Mouse (Mus musculus) intestine, postnatal 0 days (tissue): Measurements from ENCODE around the gene Adcy2. TPM values are rescaled to one million over a fixed set of nuclear protein-coding genes. Genes with fewer than 3 reads are reported as not detected.

ENCODE experiments used
- ATAC-seq: fragments of 200-750 bp; cut with Nextera tagmentation; 2 replicates; pipeline ENCODE4 v1.8.0; 2017; ENCODE audit warnings: mild to moderate bottlenecking, moderate TSS enrichment, moderate library complexity
- H3K27ac ChIP-seq: fragments of 300-500 bp; sonication (generic); 2 replicates; pipeline ENCODE4 v1.5.1; 2014; ENCODE audit warnings: mild to moderate bottlenecking, low read depth, low read length, moderate library complexity
- H3K27me3 ChIP-seq: fragments of 300-500 bp; sonication (generic); replicated peaks from 2 replicates; pipeline ENCODE4 v1.6.1; 2014; ENCODE audit warnings: low read length, mixed read lengths; ENCODE audit not compliant: control insufficient read depth, insufficient read depth
- H3K36me3 ChIP-seq: fragments of 300-500 bp; sonication (generic); 2 replicates; pipeline ENCODE4 v1.6.1; 2014; ENCODE audit warnings: mild to moderate bottlenecking, moderate library complexity; ENCODE audit not compliant: control insufficient read depth, insufficient read depth
- H3K4me1 ChIP-seq: fragments of 300-500 bp; sonication (generic); replicated peaks from 2 replicates; pipeline ENCODE4 v1.6.1; 2014; ENCODE audit warnings: antibody characterized with exemption, low read length, mixed read lengths; ENCODE audit not compliant: control insufficient read depth, insufficient read depth
- H3K4me2 ChIP-seq: fragments of 300-500 bp; sonication (generic); replicated peaks from 2 replicates; pipeline ENCODE4 v1.6.1; 2014; ENCODE audit warnings: low read depth, mild to moderate bottlenecking, moderate library complexity
- H3K4me3 ChIP-seq: fragments of 300-500 bp; sonication (generic); 2 replicates; pipeline ENCODE4 v1.5.1; 2014; ENCODE audit warnings: low read depth, low read length
- H3K9ac ChIP-seq: fragments of 300-500 bp; sonication (generic); 2 replicates; pipeline ENCODE4 v1.6.1; 2014; ENCODE audit warnings: mild to moderate bottlenecking, low read depth, low read length
- H3K9me3 ChIP-seq: fragments of 300-500 bp; sonication (generic); 2 replicates; pipeline ENCODE4 v1.6.1; 2016; ENCODE audit warnings: mixed run types; ENCODE audit not compliant: control insufficient read depth
- CTCF ChIP-seq: sonication (generic); IDR thresholded peaks from 2 replicates; pipeline ENCODE4 v1.5.1; 2016; ENCODE audit warnings: low read depth, mild to moderate bottlenecking, control low read depth, antibody characterized with exemption, moderate library complexity
- WGBS: fragments of 180-500 bp; shearing (Covaris S2); extraction: QIAGEN DNeasy Blood & Tissue Kit; methylation state at CpG from one replicate; pipeline ENCODE4 v1.1.7; 2014; 5-methylcytosine and 5-hydroxymethylcytosine counted together
- polyA plus RNA-seq: library from polyadenylated mRNA; unstranded; fragments of >200 nt; fragmentation: Nextera tagmentation; extraction: Ambion mirVana; gene quantifications from 2 replicates; pipeline ENCODE4 v1.2.1, GENCODE M21; 2015

The Adcy2 gene
- polyA plus RNA-seq, 1 experiment from 2014 or later, result 1.2 TPM

GRCm38 (mm10) chr13:68764614-68765013, 234.7 kb downstream of the Adcy2 start:
- no peak overlapping the region for H3K4me2 ChIP-seq
- no peaks in the 10 kb centered on the region for H3K4me1 ChIP-seq
- no peaks in the 10 kb centered on the region for H3K36me3 ChIP-seq
- H3K9ac ChIP-seq, result no peak overlapping the region
- H3K4me3 ChIP-seq, result no peak overlapping the region
- H3K9me3 ChIP-seq, result no peaks in the 10 kb centered on the region
- 72% methylated on average over 3 of the region's 3 CpGs for WGBS
- ATAC-seq, result no peak
- H3K27me3 ChIP-seq, result no peaks in the 10 kb centered on the region
- H3K27ac ChIP-seq, result no peak overlapping the region
- TF ChIP-seq CTCF, result no peak

- Histone ChIP-seq H3K27ac (no peak overlapping the region), H3K36me3 (no peaks in the 10 kb centered on the region), H3K9ac (no peak overlapping the region), H3K27me3 (no peaks in the 10 kb centered on the region), H3K4me1 (no peaks in the 10 kb centered on the region), H3K9me3 (no peaks in the 10 kb centered on the region), H3K4me2 (no peak overlapping the region), H3K4me3 (no peak overlapping the region)
- ATAC-seq, result no peak
- 56% methylated on average over 9 of the region's 9 CpGs for WGBS
- TF ChIP-seq CTCF, result no peak
Observed at GRCm38 (mm10) chr13:68749801-68750200, 249.5 kb downstream of the Adcy2 start.

GRCm38 (mm10) chr13:68749370-68749769, 250.0 kb downstream of the Adcy2 start:
- Histone ChIP-seq H3K4me3 (no peak overlapping the region), H3K9ac (no peak overlapping the region), H3K9me3 (no peaks in the 10 kb centered on the region), H3K27me3 (no peaks in the 10 kb centered on the region), H3K4me2 (no peak overlapping the region), H3K36me3 (no peaks in the 10 kb centered on the region), H3K27ac (no peak overlapping the region), H3K4me1 (no peaks in the 10 kb centered on the region)
- no peak for TF ChIP-seq CTCF
- WGBS, result 88% methylated on average over 2 of the region's 2 CpGs
- no peak for ATAC-seq

GRCm38 (mm10) chr13:68745426-68745825, 253.9 kb downstream of the Adcy2 start:
- ATAC-seq, result no peak
- Histone ChIP-seq H3K9me3 (no peaks in the 10 kb centered on the region), H3K4me3 (no peak overlapping the region), H3K9ac (no peak overlapping the region), H3K36me3 (no peaks in the 10 kb centered on the region), H3K27ac (no peak overlapping the region), H3K27me3 (no peaks in the 10 kb centered on the region), H3K4me1 (no peaks in the 10 kb centered on the region), H3K4me2 (no peak overlapping the region)
- TF ChIP-seq CTCF, result no peak
- WGBS, result 89% methylated on average over 5 of the region's 5 CpGs

- Histone ChIP-seq H3K36me3 (no peaks in the 10 kb centered on the region), H3K9ac (no peak overlapping the region), H3K4me3 (no peak overlapping the region), H3K27me3 (no peaks in the 10 kb centered on the region), H3K9me3 (no peaks in the 10 kb centered on the region), H3K27ac (no peak overlapping the region), H3K4me1 (no peaks in the 10 kb centered on the region), H3K4me2 (no peak overlapping the region)
- no peak for TF ChIP-seq CTCF
- no peak for ATAC-seq
Observed at GRCm38 (mm10) chr13:68712661-68713060, 286.7 kb downstream of the Adcy2 start.

GRCm38 (mm10) chr13:68707296-68707747, 292.0 kb downstream of the Adcy2 start:
- ATAC-seq, result no peak
- H3K9me3 ChIP-seq, result no peaks in the 10 kb centered on the region
- no peak overlapping the region for H3K9ac ChIP-seq
- no peak for TF ChIP-seq CTCF
- no peak overlapping the region for H3K27ac ChIP-seq
- no peaks in the 10 kb centered on the region for H3K36me3 ChIP-seq
- H3K4me2 ChIP-seq, result no peak overlapping the region
- H3K4me3 ChIP-seq, result no peak overlapping the region
- no peaks in the 10 kb centered on the region for H3K27me3 ChIP-seq
- no peaks in the 10 kb centered on the region for H3K4me1 ChIP-seq
- WGBS, result 86% methylated on average over 6 of the region's 6 CpGs

- Histone ChIP-seq H3K9me3 (no peaks in the 10 kb centered on the region), H3K36me3 (no peaks in the 10 kb centered on the region), H3K27me3 (no peaks in the 10 kb centered on the region), H3K4me2 (no peak overlapping the region), H3K27ac (no peak overlapping the region), H3K4me3 (no peak overlapping the region), H3K9ac (no peak overlapping the region), H3K4me1 (no peaks in the 10 kb centered on the region)
- 90% methylated on average over 2 of the region's 2 CpGs for WGBS
- no peak for TF ChIP-seq CTCF
- no peak for ATAC-seq
Observed at GRCm38 (mm10) chr13:68684919-68685318, 314.4 kb downstream of the Adcy2 start.
